Mouse (Mus musculus): ENCODE data around the gene Psmc4. TPM values are rescaled to one million over a fixed set of nuclear protein-coding genes. Genes with fewer than 3 reads are reported as not detected.

Psmc4 gene
- polyA plus RNA-seq, 1 experiment from 2014 or later = 389 TPM

DNA sequence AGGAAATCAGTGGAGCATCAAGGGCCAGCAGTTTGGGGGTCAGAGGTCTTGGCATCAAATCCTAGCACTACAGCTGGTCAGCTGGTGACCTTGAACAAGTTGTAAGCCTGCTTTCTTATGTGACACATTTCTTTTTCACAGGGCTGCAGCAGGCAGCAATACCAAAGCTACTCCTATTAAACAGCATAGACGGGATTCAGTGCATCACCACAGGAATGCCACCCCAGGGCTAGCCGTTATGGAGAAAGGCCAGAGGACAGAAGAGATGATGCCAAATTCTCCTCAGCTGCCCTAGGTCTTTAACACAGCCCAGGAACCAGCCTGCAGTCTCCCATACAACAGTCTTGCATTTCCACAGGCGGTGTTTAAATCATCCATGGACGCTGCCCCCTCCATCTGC lies 5.4 kb downstream of the Psmc4 start:
- Histone ChIP-seq H3K4me1 (peaks cover 9% of the 10 kb centered on the region), H3K9me3 (replicated peaks) (no peaks in the 10 kb centered on the region), H3K27ac (no peak overlapping the region), H3K36me3 (ENCODE audit: poor library complexity, severe bottlenecking) (peaks cover 94% of the 10 kb centered on the region), H3K27me3 (no peaks in the 10 kb centered on the region), H3K4me3 (no peak overlapping the region), H3K4me2 (no peak overlapping the region), H3K9ac (no peak overlapping the region)
- 92% methylated on average over 4 of the region's 4 CpGs for WGBS
- ATAC-seq = no peak

DNA sequence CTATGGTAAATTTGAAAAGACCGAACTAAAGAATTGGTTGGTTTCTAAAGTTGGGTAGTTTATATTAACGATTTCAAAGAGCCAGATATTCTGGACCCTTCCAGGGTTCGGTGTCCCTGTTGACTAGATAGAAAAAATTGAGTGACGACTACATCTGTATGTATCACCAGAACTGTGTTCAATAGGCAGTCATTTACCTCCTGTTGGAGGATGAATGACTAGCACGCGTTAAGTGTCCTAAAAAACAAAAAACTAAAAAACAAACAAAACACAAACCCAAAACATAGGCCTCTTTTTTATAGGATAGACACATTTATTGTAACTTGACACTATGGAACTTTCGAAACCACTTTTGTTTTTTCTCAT lies 35.5 kb downstream of the Psmc4 start:
- ATAC-seq = peak; percentile 59
- Histone ChIP-seq H3K4me1 (peaks cover 13% of the 10 kb centered on the region), H3K27ac (no peak overlapping the region), H3K9me3 (replicated peaks) (no peaks in the 10 kb centered on the region), H3K9ac (peak overlapping the region; percentile 87), H3K4me3 (peak overlapping the region; percentile 73), H3K27me3 (no peaks in the 10 kb centered on the region), H3K36me3 (ENCODE audit: poor library complexity, severe bottlenecking) (peaks cover 14% of the 10 kb centered on the region; the same call in 1 of the 2 replicates), H3K4me2 (peak overlapping the region; percentile 86)
- 19% methylated on average over 7 of the region's 7 CpGs for WGBS

DNA sequence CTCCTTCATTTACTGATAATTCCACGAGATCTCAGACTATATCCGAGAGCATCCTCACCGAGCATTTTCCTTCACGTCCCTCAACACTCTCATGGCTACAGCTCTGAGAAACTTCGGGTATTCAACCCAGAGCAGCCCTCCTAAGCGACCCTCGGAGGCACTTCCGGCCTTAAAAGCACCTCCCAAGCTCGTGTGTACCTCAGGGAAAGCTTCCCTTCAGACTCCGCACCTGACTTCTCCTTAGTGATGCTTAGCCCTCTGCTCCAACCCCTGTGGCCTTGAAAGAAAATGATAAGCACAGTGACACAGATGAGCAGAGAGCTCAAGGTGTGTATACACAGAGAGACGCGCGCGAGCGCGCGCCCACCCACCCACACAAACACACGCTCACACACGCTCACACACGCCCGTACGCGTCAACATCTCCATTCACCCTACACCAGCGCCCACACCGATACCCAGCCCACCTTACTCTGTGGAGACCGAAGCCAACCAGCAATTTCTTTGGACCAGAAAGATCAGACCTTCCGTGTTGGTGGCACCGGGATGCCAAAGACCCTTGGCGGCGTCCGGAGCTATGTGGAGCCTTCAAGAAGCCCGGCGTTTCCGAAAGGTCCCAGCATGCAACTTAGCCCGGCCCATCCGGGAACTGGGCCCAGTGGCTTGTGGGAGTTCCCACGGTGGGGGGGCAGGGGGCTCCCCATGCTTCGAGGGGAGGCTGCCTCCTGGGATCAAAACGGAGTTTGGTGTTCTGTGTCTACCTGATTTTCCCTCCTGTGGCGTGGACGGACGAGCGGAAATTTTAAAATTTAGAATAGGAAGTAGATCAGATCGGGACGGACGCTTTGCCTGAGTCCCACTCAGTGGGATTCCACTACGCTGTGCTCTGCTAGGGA lies 36.1 kb downstream of the Psmc4 start, which contains the start of gene Zfp850:
Gene Zfp850 (minus strand): TSS at position 567 of the 896 bp plus-strand sequence.
- H3K4me1 ChIP-seq = peaks cover 13% of the 10 kb centered on the region
- 1% methylated on average over 47 of the region's 47 CpGs for WGBS
- ATAC-seq = peak; percentile 95

DNA sequence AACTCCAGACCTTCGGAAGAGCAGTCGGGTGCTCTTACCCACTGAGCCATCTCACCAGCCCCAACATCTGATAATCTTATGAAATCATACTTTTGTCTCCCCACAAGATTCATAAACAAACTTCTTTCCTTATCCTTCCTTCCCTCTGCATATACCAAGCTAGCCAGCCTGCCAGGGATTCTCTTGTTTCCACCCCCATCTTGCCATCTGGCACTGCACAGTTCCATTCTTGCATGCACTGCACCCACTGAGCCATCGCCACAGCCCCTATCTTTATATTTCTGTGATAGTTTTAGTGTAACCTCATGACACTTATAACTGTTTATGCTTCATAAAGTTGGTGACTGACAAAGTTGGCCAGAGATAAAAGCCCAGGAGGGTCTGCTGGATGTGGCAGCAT lies 39.6 kb downstream of the Psmc4 start:
- Histone ChIP-seq H3K9me3 (replicated peaks) (no peaks in the 10 kb centered on the region), H3K9ac (no peak overlapping the region), H3K4me3 (no peak overlapping the region), H3K4me2 (no peak overlapping the region), H3K4me1 (peaks cover 13% of the 10 kb centered on the region), H3K36me3 (ENCODE audit: poor library complexity, severe bottlenecking) (peaks cover 42% of the 10 kb centered on the region), H3K27me3 (no peaks in the 10 kb centered on the region), H3K27ac (no peak overlapping the region)
- ATAC-seq = no peak
- WGBS = 96% methylated on average over 3 of the region's 3 CpGs

More for the DNA sequence above, 36.1 kb downstream of the Psmc4 start, which contains the start of gene Zfp850:
- Histone ChIP-seq H3K4me2 (peak within 1 kb of the TSS; percentile 86), H3K9ac (peak within 1 kb of the TSS; percentile 87), H3K4me3 (peak within 1 kb of the TSS; percentile 73), H3K27me3 (no peaks in the 10 kb centered on the region), H3K36me3 (ENCODE audit: poor library complexity, severe bottlenecking) (peaks cover 17% of the 10 kb centered on the region; the same call in 1 of the 2 replicates), H3K9me3 (replicated peaks) (no peaks in the 10 kb centered on the region), H3K27ac (peak within 1 kb of the TSS; percentile 49)

Other genes starting within 250 kb of the Psmc4 start
- gene Zfp626, start 242.9 kb downstream of the Psmc4 start, polyA plus RNA-seq (2015; fragmentation: Nextera tagmentation; extraction: Ambion mirVana) = 2.9 and 3.2 TPM in 2 replicates
- gene Zfp59, start 211.5 kb downstream of the Psmc4 start, polyA plus RNA-seq (2015; fragmentation: Nextera tagmentation; extraction: Ambion mirVana) = 10.1 and 11.1 TPM in 2 replicates
- gene Zfp607a, start 192.6 kb downstream of the Psmc4 start, polyA plus RNA-seq (2015; fragmentation: Nextera tagmentation; extraction: Ambion mirVana) = 2.3 and 2.4 TPM in 2 replicates
- 14.9 and 17.2 TPM in 2 replicates for gene Zfp974, start 120.6 kb downstream of the Psmc4 start, polyA plus RNA-seq (2015; fragmentation: Nextera tagmentation; extraction: Ambion mirVana)
- gene Zfp780b, start 70.9 kb downstream of the Psmc4 start, polyA plus RNA-seq (2015; fragmentation: Nextera tagmentation; extraction: Ambion mirVana) = 28.7 and 29.0 TPM in 2 replicates
- 5.2 and 7.1 TPM in 2 replicates for gene Zfp850, start 36.0 kb downstream of the Psmc4 start, polyA plus RNA-seq (2015; fragmentation: Nextera tagmentation; extraction: Ambion mirVana)
- gene Fcgbp, start 21.1 kb upstream of the Psmc4 start, polyA plus RNA-seq (2015; fragmentation: Nextera tagmentation; extraction: Ambion mirVana) = 0.06 and 0.15 TPM in 2 replicates
- gene 9530053A07Rik, start 79.4 kb upstream of the Psmc4 start, polyA plus RNA-seq (2015; fragmentation: Nextera tagmentation; extraction: Ambion mirVana) = 0.10 and 0.14 TPM in 2 replicates
- 114 and 132 TPM in 2 replicates for gene Fbl, start 119.6 kb upstream of the Psmc4 start, polyA plus RNA-seq (2015; fragmentation: Nextera tagmentation; extraction: Ambion mirVana)
- 14.0 and 14.3 TPM in 2 replicates for gene Dyrk1b, start 129.4 kb upstream of the Psmc4 start, polyA plus RNA-seq (2015; fragmentation: Nextera tagmentation; extraction: Ambion mirVana)
- gene Eid2, start 217.8 kb upstream of the Psmc4 start, polyA plus RNA-seq (2015; fragmentation: Nextera tagmentation; extraction: Ambion mirVana) = 3.3 TPM in 2 replicates
- 30.3 and 31.4 TPM in 2 replicates for gene Eid2b, start 227.6 kb upstream of the Psmc4 start, polyA plus RNA-seq (2015; fragmentation: Nextera tagmentation; extraction: Ambion mirVana)
- gene Selenov, start 241.1 kb upstream of the Psmc4 start, polyA plus RNA-seq (2015; fragmentation: Nextera tagmentation; extraction: Ambion mirVana) = 0.33 and 0.39 TPM in 2 replicates

Data from forebrain, embryonic 13.5 days (tissue).